Mouse (Mus musculus): ENCODE measurements around the gene Ephx3.

The Ephx3 gene

GRCm38 (mm10) chr17:32173166-32173565 lies 16.2 kb downstream of the Ephx3 start:
- DNase-seq (ENCODE audit: low spot score) = peak; percentile 61

GRCm38 (mm10) chr17:32172485-32172884 lies 16.9 kb downstream of the Ephx3 start:
- no peak for DNase-seq (ENCODE audit: low spot score)

- DNase-seq (ENCODE audit: low spot score) = no peak
Observed at GRCm38 (mm10) chr17:32169518-32170225, 19.7 kb downstream of the Ephx3 start.

GRCm38 (mm10) chr17:32166687-32167086 lies 22.7 kb downstream of the Ephx3 start, which contains the start of gene Notch3:
Notch3 (minus strand) TSS chr17:32166852.
- no peak for DNase-seq (ENCODE audit: low spot score)

GRCm38 (mm10) chr17:32165803-32166595 lies 23.4 kb downstream of the Ephx3 start:
- DNase-seq (ENCODE audit: low spot score) = no peak

- DNase-seq (ENCODE audit: low spot score) = no peak
Observed at GRCm38 (mm10) chr17:32165266-32165802, 24.0 kb downstream of the Ephx3 start.

- DNase-seq (ENCODE audit: low spot score) = no peak
Observed at GRCm38 (mm10) chr17:32164780-32165179, 24.6 kb downstream of the Ephx3 start.

DNA sequence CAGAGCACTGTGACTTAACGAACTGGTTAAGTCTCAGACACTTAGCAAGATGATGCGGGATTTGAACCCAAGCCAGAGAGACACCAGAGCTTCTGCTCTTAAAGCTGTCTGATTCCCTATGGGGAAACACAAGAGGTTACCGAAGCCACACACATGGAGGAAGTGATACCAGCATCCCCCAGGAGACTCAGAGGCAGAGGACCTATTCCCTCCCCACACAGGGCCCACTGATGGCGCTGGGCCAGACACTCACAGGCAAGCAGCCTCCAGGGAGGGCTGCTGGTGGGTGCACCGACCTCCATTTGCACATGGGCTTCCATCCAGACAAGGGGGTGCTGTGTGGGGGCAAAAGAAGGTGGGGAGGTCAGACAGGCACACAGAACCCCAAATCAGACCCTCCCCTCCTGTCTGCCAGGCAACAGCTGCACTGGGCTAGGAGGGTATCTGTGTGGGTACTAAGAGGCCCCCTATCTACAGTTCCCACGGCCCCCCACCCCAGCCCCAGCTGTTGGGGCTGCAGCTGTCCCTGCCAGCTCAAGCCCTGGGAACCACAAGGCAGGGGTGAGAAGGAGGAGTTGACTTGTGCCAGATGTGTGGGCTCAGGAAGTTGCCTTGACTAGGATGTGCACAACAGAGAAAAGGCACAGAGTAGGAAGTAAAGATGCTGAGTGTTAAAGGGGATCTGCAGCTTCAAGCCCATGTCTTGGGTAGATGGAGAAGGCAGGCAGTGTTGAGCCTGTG lies 25.3 kb downstream of the Ephx3 start:
- DNase-seq (ENCODE audit: low spot score) = no peak

DNA sequence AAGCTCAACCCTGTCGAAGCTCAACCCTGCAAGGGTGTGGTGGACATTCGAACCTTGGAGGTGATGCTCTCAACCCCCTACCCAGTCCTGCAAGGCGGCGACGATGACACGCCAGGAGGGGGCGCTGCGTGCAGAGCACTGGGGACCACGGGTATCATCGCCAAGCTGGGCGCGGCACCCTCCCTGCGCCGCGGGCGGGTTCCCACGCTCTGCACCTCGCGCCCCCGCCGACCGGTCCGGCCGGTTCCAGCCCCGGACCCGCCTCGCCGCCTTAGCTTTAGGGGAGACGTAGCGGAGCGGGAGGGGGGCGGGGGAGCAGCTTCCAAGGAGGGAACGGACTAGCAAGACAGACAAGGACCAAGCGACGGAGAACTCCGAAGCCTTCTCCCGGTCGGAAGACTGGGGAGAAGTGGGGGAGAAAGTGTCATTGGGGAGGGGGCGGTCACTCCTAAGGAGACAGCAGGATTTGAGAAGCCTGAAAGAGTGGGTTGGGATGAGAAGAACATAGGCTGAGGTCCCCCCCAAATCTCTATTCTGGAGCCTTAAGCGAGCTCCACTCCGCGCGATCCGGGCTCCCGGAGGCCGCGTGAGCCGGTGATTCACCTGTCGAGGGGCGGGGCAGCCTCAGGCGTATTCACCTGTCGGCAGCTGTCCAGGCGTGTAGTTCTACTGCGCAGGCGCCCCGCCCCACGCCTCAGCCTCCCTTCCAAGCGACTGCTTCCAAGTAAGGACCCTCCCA lies 27.1 kb downstream of the Ephx3 start:
- peak; percentile 78 for DNase-seq (ENCODE audit: low spot score)

- DNase-seq (ENCODE audit: low spot score) = no peak
Observed at GRCm38 (mm10) chr17:32160882-32161281, 28.5 kb downstream of the Ephx3 start.

GRCm38 (mm10) chr17:32158841-32159240 lies 30.5 kb downstream of the Ephx3 start:
- DNase-seq (ENCODE audit: low spot score) = no peak

GRCm38 (mm10) chr17:32146718-32147117 lies 42.6 kb downstream of the Ephx3 start:
- no peak for DNase-seq (ENCODE audit: low spot score)

GRCm38 (mm10) chr17:32142907-32143854 lies 46.2 kb downstream of the Ephx3 start:
- DNase-seq (ENCODE audit: low spot score) = peak; percentile 85

- DNase-seq (ENCODE audit: low spot score) = no peak
Observed at GRCm38 (mm10) chr17:32142234-32142633, 47.1 kb downstream of the Ephx3 start.
